Mouse (Mus musculus) MEL (cell line): ENCODE measurements around the gene Rasip1. TPM values are rescaled to one million over a fixed set of nuclear protein-coding genes. Genes with fewer than 3 reads are reported as not detected.

ENCODE experiments used
- DNase-seq: peaks from one replicate; pipeline ENCODE4 v3.0.0; 2011; ENCODE audit warnings: low read depth, low spot score
- H3K27ac ChIP-seq: 2 replicates; pipeline ENCODE4 v1.5.1; 2012; ENCODE audit warnings: low read depth, mild to moderate bottlenecking, control low read depth, low read length, moderate library complexity; ENCODE audit not compliant: control insufficient read depth
- H3K27me3 ChIP-seq, 2 experiments: fragments of 150-350 bp in 1 of 2; sonication (generic) in 1 of 2; 2 replicates each; pipeline ENCODE4 v1.6.1; 2012; ENCODE audit warnings: low read length in 2 of 2, mild to moderate bottlenecking in 2 of 2, improper control_type of control experiment in 1 of 2, moderate library complexity in 1 of 2; ENCODE audit not compliant: insufficient read depth in 2 of 2, control insufficient read depth in 1 of 2
- H3K36me3 ChIP-seq, 2 experiments: 2 replicates each; pipeline ENCODE4 v1.6.1; 2012 to 2014; ENCODE audit warnings: low read length in 2 of 2, improper control_type of control experiment in 1 of 2, inconsistent platforms in 1 of 2, mild to moderate bottlenecking in 1 of 2; ENCODE audit not compliant: insufficient read depth in 2 of 2, control insufficient read depth in 1 of 2
- H3K4me1 ChIP-seq, 2 experiments: fragments of 150-350 bp in 1 of 2; sonication (generic) in 1 of 2; 2 replicates each; pipeline ENCODE4 v1.6.1; 2012; ENCODE audit warnings: low read length in 2 of 2, improper control_type of control experiment in 1 of 2, mild to moderate bottlenecking in 1 of 2; ENCODE audit not compliant: insufficient read depth in 2 of 2, control insufficient read depth in 1 of 2
- H3K4me3 ChIP-seq, 2 experiments: fragments of 150-350 bp in 1 of 2; sonication (generic) in 1 of 2; 2 replicates each; pipeline ENCODE4 v1.5.1; 2012; ENCODE audit warnings: low read depth in 2 of 2, low read length in 2 of 2, mild to moderate bottlenecking in 2 of 2, moderate library complexity in 2 of 2, control low read depth in 1 of 2, improper control_type of control experiment in 1 of 2; ENCODE audit not compliant: control insufficient read depth in 1 of 2, insufficient read depth in 1 of 2
- H3K79me2 ChIP-seq: 2 replicates; pipeline ENCODE4 v1.6.1; 2012; ENCODE audit warnings: mild to moderate bottlenecking, low read length, moderate library complexity; ENCODE audit not compliant: control insufficient read depth, poor library complexity, insufficient read depth
- H3K9ac ChIP-seq: 2 replicates; pipeline ENCODE4 v1.6.1; 2012; ENCODE audit warnings: low read depth, mild to moderate bottlenecking, control low read depth, low read length, moderate library complexity; ENCODE audit not compliant: control insufficient read depth, poor library complexity, severe bottlenecking
- H3K9me3 ChIP-seq: fragments of 150-350 bp; sonication (generic); replicated peaks from 2 replicates; pipeline ENCODE4 v1.6.1; 2012; ENCODE audit warnings: mild to moderate bottlenecking, low read length, improper control_type of control experiment, moderate library complexity; ENCODE audit not compliant: insufficient read depth
- CHD1 ChIP-seq: IDR thresholded peaks from 2 replicates; pipeline ENCODE4 v1.6.1; 2012; ENCODE audit warnings: low read depth, mild to moderate bottlenecking, inconsistent platforms, low read length, improper control_type of control experiment
- CHD2 ChIP-seq: IDR thresholded peaks from 2 replicates; pipeline ENCODE4 v1.6.1; 2011; ENCODE audit warnings: low read length, improper control_type of control experiment
- CTCF ChIP-seq, 3 experiments: IDR thresholded peaks in 2 of 3; conservative IDR thresholded peaks in 1 of 3; 2 replicates each; pipeline ENCODE4 v1.5.1; 2011 to 2012; ENCODE audit warnings: low read length in 3 of 3, low read depth in 2 of 3, mild to moderate bottlenecking in 2 of 3, improper control_type of control experiment in 1 of 3, inconsistent platforms in 1 of 3, mixed read lengths in 1 of 3, moderate library complexity in 1 of 3; ENCODE audit not compliant: control insufficient read depth in 1 of 3, insufficient read depth in 1 of 3, poor library complexity in 1 of 3, severe bottlenecking in 1 of 3
- EP300 ChIP-seq, 2 experiments: IDR thresholded peaks; 2 replicates each; pipeline ENCODE4 v1.6.1; 2011; ENCODE audit warnings: improper control_type of control experiment in 2 of 2, low read length in 2 of 2, low read depth in 1 of 2, mild to moderate bottlenecking in 1 of 2
- ETS1 ChIP-seq: IDR thresholded peaks from 2 replicates; pipeline ENCODE4 v1.6.1; 2012; ENCODE audit warnings: low read depth, mild to moderate bottlenecking, inconsistent platforms, low read length, improper control_type of control experiment, moderate library complexity
- GATA1 ChIP-seq: IDR thresholded peaks from 2 replicates; pipeline ENCODE4 v1.6.1; 2011; ENCODE audit warnings: low read depth, low read length, improper control_type of control experiment
- HCFC1 ChIP-seq: IDR thresholded peaks from 2 replicates; pipeline ENCODE4 v1.6.1; 2012; ENCODE audit warnings: low read depth, mild to moderate bottlenecking, inconsistent platforms, low read length, improper control_type of control experiment, moderate library complexity
- JUND ChIP-seq: IDR thresholded peaks from 2 replicates; pipeline ENCODE4 v1.6.1; 2011; ENCODE audit warnings: low read depth, mild to moderate bottlenecking, improper control_type of control experiment, low read length
- MEF2A ChIP-seq: IDR thresholded peaks from 2 replicates; pipeline ENCODE4 v1.6.1; 2014; ENCODE audit warnings: low read depth, mild to moderate bottlenecking, inconsistent platforms, low read length, improper control_type of control experiment; ENCODE audit not compliant: poor library complexity, insufficient replicate concordance, severe bottlenecking; ENCODE audit errors: extremely low read depth
- MXI1 ChIP-seq: IDR thresholded peaks from 2 replicates; pipeline ENCODE4 v1.6.1; 2011; ENCODE audit warnings: mild to moderate bottlenecking, low read depth, low read length, improper control_type of control experiment
- POLR2A ChIP-seq, 2 experiments: IDR thresholded peaks; 2 replicates each; pipeline ENCODE4 v1.6.1; 2011 to 2012; ENCODE audit warnings: low read length in 2 of 2, mild to moderate bottlenecking in 2 of 2, control low read depth in 1 of 2, improper control_type of control experiment in 1 of 2, low read depth in 1 of 2, moderate library complexity in 1 of 2; ENCODE audit not compliant: control insufficient read depth in 1 of 2, insufficient read depth in 1 of 2, poor library complexity in 1 of 2
- RAD21 ChIP-seq: IDR thresholded peaks from 2 replicates; pipeline ENCODE4 v1.6.1; 2011; ENCODE audit warnings: mild to moderate bottlenecking, low read depth, low read length, improper control_type of control experiment
- RCOR1 ChIP-seq: IDR thresholded peaks from 2 replicates; pipeline ENCODE4 v1.6.1; 2012; ENCODE audit warnings: low read depth, mild to moderate bottlenecking, inconsistent platforms, low read length, improper control_type of control experiment
- TBP ChIP-seq: IDR thresholded peaks from 2 replicates; pipeline ENCODE4 v1.8.0; 2011; ENCODE audit warnings: low read depth, low read length, improper control_type of control experiment
- UBTF ChIP-seq: IDR thresholded peaks from 2 replicates; pipeline ENCODE4 v1.6.1; 2012; ENCODE audit warnings: low read depth, mild to moderate bottlenecking, inconsistent platforms, low read length, improper control_type of control experiment, moderate library complexity, borderline replicate concordance; ENCODE audit not compliant: insufficient read depth
- USF1 ChIP-seq: IDR thresholded peaks from 2 replicates; pipeline ENCODE4 v1.6.1; 2014; ENCODE audit warnings: low read depth, mild to moderate bottlenecking, inconsistent platforms, low read length, improper control_type of control experiment, moderate library complexity
- USF2 ChIP-seq, 2 experiments: IDR thresholded peaks; 2 replicates each; pipeline ENCODE4 v1.6.1; 2011 to 2012; ENCODE audit warnings: improper control_type of control experiment in 2 of 2, low read length in 2 of 2, borderline replicate concordance in 1 of 2, inconsistent platforms in 1 of 2, low read depth in 1 of 2, mild to moderate bottlenecking in 1 of 2; ENCODE audit not compliant: insufficient read depth in 1 of 2
- polyA plus RNA-seq, 2 experiments: library from polyadenylated mRNA; stranded (reverse) in 1 of 2; unstranded in 1 of 2; fragments of >175 nt in 1 of 2; fragments of >200 nt in 1 of 2; gene quantifications; 2 replicates each; pipeline versions ENCODE4 v1.2.1 to v1.2.4; 2012; ENCODE audit warnings: low replicate concordance in 2 of 2, low read depth in 1 of 2; ENCODE audit not compliant: insufficient read length in 2 of 2, insufficient read depth in 1 of 2, missing spikeins in 1 of 2
- total RNA-seq: library from RNA; depleted of rRNA; stranded (reverse); fragments of 300-350 nt; gene quantifications from 2 replicates; pipeline ENCODE4 v1.2.3, GENCODE M21; 2012

The Rasip1 gene
- total and polyA plus RNA-seq, 3 experiments = 0.65 to 1.1 TPM; not detected in 1

DNA sequence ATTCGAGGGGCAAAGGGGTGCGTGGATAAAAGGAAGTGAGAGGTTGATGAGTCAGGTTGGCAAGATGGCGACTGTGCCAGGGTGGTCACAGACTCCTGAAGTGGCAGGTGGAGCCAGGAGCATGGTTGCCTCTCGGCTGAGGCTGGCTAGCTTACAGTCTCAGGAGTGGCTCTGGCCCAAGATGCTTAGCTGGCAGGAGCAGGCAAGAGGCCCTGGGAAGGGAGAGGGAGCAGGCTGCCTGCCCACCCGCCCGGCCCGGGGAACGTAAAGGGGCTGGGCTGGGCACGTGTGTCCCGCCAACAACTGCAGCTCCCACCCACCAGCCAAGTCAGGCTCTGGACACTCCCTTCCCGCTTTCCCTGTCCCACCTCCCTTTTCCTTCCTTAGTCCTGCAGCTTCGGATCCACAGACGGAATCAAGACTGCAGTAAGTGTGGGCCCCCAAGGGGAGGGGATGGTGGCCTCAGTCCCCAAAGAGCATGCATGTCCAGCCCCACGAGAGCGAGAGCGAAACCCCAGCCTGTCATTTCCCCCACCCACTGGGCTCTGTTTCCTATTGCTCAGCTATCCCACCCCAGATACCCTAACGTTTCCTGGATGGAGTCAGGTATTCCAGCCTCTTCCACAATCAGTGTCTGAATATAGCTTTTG, 14.2 kb downstream of the Rasip1 start:
- DNase-seq = no peak
- Histone ChIP-seq H3K27ac (no peak overlapping the region), H3K27me3 (peaks cover 0 to 1% of the 10 kb centered on the region in 2 experiments; a peak in 1 of 4 replicates), H3K4me1 (no peaks in the 10 kb centered on the region), H3K79me2 (no peaks in the 10 kb centered on the region), H3K9ac (no peak overlapping the region), H3K36me3 (no peaks in the 10 kb centered on the region), H3K4me3 (no peak overlapping the region), H3K9me3 (no peaks in the 10 kb centered on the region)
- no peak for TF ChIP-seq JUND
- TF ChIP-seq ETS1 = no peak
- TF ChIP-seq MEF2A = no peak
- TF ChIP-seq USF2 (IDR thresholded peaks at IDR 0.05; ENCODE audit: borderline replicate concordance in 1 of 2, insufficient read depth in 1 of 2, low read depth in 1 of 2, low read length in 2 of 2) = no peak

DNA sequence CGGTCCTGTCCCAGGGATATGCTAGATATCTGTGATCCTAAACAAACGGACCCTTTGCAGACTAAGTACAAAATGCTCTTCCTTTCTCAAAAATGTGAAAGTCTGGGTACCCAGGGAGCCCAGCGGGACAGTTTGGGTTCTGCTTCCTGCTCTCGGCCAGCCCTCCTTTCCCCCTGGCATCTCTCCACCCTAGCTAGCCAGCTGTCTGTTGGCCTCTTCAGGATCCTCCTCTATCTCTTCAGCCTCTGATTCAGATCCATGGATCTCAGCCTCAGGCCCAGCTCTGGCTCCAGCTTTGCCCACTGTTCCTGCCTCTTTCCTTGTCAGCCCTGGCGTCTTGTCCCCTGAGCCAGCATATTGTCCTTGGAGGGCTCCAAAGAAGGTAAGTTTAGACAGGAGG, 14.8 kb downstream of the Rasip1 start:
- no peaks in the 10 kb centered on the region for H3K79me2 ChIP-seq
- no peaks in the 10 kb centered on the region for H3K4me1 ChIP-seq
- H3K4me3 ChIP-seq = no peak overlapping the region
- H3K27ac ChIP-seq = no peak overlapping the region
- no peaks in the 10 kb centered on the region for H3K9me3 ChIP-seq
- TF ChIP-seq USF2 (IDR thresholded peaks at IDR 0.05; ENCODE audit: borderline replicate concordance in 1 of 2, insufficient read depth in 1 of 2, low read depth in 1 of 2, low read length in 2 of 2) (no peak), GATA1 (no peak), RCOR1 (no peak)
- DNase-seq = no peak
- no peaks in the 10 kb centered on the region for H3K36me3 ChIP-seq
- peaks cover 0 to 1% of the 10 kb centered on the region in 2 experiments; a peak in 1 of 4 replicates for H3K27me3 ChIP-seq
- no peak overlapping the region for H3K9ac ChIP-seq

DNA sequence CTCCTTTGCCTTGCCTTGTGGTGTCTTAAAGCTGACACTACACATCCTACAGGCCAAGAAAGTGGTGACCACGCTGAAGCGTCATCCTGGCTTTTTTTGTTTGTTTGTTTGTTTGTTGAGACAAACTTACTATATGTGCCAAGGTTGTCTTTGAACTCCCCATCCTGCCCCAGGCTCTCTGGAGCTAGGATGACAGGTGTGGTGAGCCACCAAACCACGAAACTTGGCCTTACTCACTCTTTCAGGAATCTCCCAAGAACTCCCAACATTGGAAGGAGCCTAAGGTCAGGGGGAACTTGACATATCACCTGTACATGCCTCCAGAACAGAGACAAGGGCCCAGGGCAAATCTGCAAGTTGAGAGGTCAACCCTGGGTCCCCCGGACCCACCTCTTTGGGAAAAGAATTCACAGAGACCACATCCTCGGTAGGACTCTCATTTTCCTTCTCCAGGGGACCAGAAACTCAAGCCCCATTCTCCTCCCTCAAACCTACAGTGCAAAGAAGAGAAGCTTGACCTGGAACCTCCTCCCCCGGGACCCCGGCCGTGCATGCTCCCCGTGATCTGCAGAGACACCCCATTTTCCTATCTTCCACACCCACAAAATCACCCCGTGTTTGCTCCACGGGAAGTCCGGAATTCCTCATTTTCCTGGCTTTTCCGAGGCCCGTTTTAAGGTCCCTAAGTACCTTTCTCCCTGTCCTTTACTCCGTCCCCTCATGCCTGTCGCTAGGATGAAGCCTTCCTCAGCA, 15.4 kb downstream of the Rasip1 start:
- no peaks in the 10 kb centered on the region for H3K79me2 ChIP-seq
- H3K27ac ChIP-seq = no peak overlapping the region
- H3K9ac ChIP-seq = no peak overlapping the region
- H3K4me1 ChIP-seq = no peaks in the 10 kb centered on the region
- DNase-seq = no peak
- no peaks in the 10 kb centered on the region for H3K36me3 ChIP-seq
- no peaks in the 10 kb centered on the region for H3K9me3 ChIP-seq
- H3K27me3 ChIP-seq = peaks cover 0 to 1% of the 10 kb centered on the region in 2 experiments; a peak in 1 of 4 replicates
- no peak overlapping the region for H3K4me3 ChIP-seq
- TF ChIP-seq RAD21 (no peak), MXI1 (no peak), CHD1 (no peak), HCFC1 (no peak), TBP (no peak), EP300 (IDR thresholded peaks at IDR 0.05; ENCODE audit: low read depth in 1 of 2, low read length in 2 of 2) (no peak), USF1 (no peak), POLR2A (IDR thresholded peaks at IDR 0.05; ENCODE audit: control insufficient read depth in 1 of 2, insufficient read depth in 1 of 2, low read depth in 1 of 2, low read length in 2 of 2, poor library complexity in 1 of 2) (no peak), ETS1 (no peak), MEF2A (no peak), UBTF (no peak), CHD2 (no peak), CTCF (IDR thresholded peaks at IDR 0.05 in 2 of 3, conservative IDR thresholded peaks at IDR 0.05 in 1 of 3; ENCODE audit: control insufficient read depth in 1 of 3, insufficient read depth in 1 of 3, low read depth in 2 of 3, low read length in 3 of 3, poor library complexity in 1 of 3, severe bottlenecking in 1 of 3) (no peak)
